Mouse (Mus musculus): Measurements from ENCODE around the gene Asic2.

- no peak for TF ChIP-seq CTCF (IDR thresholded peaks at IDR 0.05; ENCODE audit: borderline replicate concordance, control insufficient read depth, extremely low read depth, insufficient read depth, low read length, poor library complexity)
- TF ChIP-seq POLR2A (IDR thresholded peaks at IDR 0.05; ENCODE audit: control insufficient read depth, extremely low read depth, insufficient read depth, low read length, poor library complexity): no peak
Observed at GRCm38 (mm10) chr11:81277406-81277805, 690.9 kb downstream of the Asic2 start.
